ENCODE assay signal across 16 mouse cellular contexts in genomic region chr13:111980205-111980595, GRCm38 (mm10).
DNase-seq lines count a peak whose midpoint lies in the region; ATAC-seq and TF ChIP-seq lines count a peak whose summit lies in the region.
"Had no signal": no experiment of that assay in that cellular context is flagged by ENCODE, and none has a peak within 500 bp of the region (broad histone marks: within the 10 kb centered on the region; RNA-seq: fewer than 3 reads in every experiment).

No protein-coding gene starts in this region.

- H3K9me3 ChIP-seq in forebrain, embryonic 15.5 days = no peaks in the 10 kb centered on the region
- H3K9me3 ChIP-seq in midbrain, embryonic 13.5 days = 0 out of 2 replicates have a peak, but pooled peaks cover 3% of the 10 kb centered on the region
- H3K9me3 ChIP-seq: embryonic facial prominence, embryonic 13.5 days; neural tube, embryonic 12.5 days had no signal

- TF ChIP-seq CTCF in gastrocnemius, adult 2 months (IDR thresholded peaks at IDR 0.05) = no peak
- TF ChIP-seq CTCF in spleen, adult 2 months (IDR thresholded peaks at IDR 0.05; ENCODE audit: extremely low read depth, insufficient read depth, insufficient read length, insufficient replicate concordance) = no peak

- no peak for DNase-seq in gastrocnemius, adult 2 months
- no peak for DNase-seq in gastrocnemius, postnatal 25 days
- peak in 1 of 2 experiments; percentile 62 for DNase-seq in spleen, adult 2 months (ENCODE audit: low read depth in 1 of 2, low spot score in 2 of 2)
- DNase-seq in spleen, postnatal 36 days (ENCODE audit: low spot score in 2 of 2) = no peak
- peak; percentile 13 for DNase-seq in skeletal muscle tissue, adult 2 months (ENCODE audit: low read depth, low spot score)
- no peak for DNase-seq in ovary, postnatal 36 days (ENCODE audit: low spot score)
- DNase-seq: adrenal gland, postnatal 10 days; cerebellum, adult 8-10 months; right cerebral cortex, postnatal 14 days had no signal

- no peak overlapping the region for H3K9ac ChIP-seq in forebrain, embryonic 15.5 days (replicated peaks)
- no peak overlapping the region for H3K9ac ChIP-seq in midbrain, embryonic 13.5 days (replicated peaks)
- H3K9ac ChIP-seq: neural tube, embryonic 12.5 days had no signal

- 53% methylated on average over 12 of the region's 12 CpGs for WGBS in spleen, adult 2 months
- WGBS in forebrain, embryonic 15.5 days = 28% methylated on average over 12 of the region's 12 CpGs
- 90% methylated on average over 12 of the region's 12 CpGs for WGBS in midbrain, embryonic 13.5 days

- H3K4me1 ChIP-seq in spleen, adult 2 months (ENCODE audit: control insufficient read depth, insufficient read depth, insufficient read length) = peaks cover 28% of the 10 kb centered on the region
- peaks cover 24% of the 10 kb centered on the region for H3K4me1 ChIP-seq in forebrain, embryonic 15.5 days
- H3K4me1 ChIP-seq in midbrain, embryonic 13.5 days (replicated peaks) = 0 out of 2 replicates have a peak, but pooled peaks cover 4% of the 10 kb centered on the region
- H3K4me1 ChIP-seq: megakaryocyte, embryonic 14.5 days had no signal

- TF ChIP-seq POLR2A in spleen, adult 2 months (IDR thresholded peaks at IDR 0.05; ENCODE audit: low read depth, low read length) = no peak

- H3K4me2 ChIP-seq in forebrain, embryonic 15.5 days (replicated peaks) = peak overlapping the region; percentile 26
- no peak overlapping the region for H3K4me2 ChIP-seq in midbrain, embryonic 13.5 days (replicated peaks)
- H3K4me2 ChIP-seq: liver, embryonic 11.5 days; neural tube, embryonic 12.5 days had no signal

- H3K27me3 ChIP-seq in spleen, adult 2 months (ENCODE audit: control insufficient read depth, insufficient read depth, low read length) = no peaks in the 10 kb centered on the region
- no peaks in the 10 kb centered on the region for H3K27me3 ChIP-seq in forebrain, embryonic 15.5 days
- H3K27me3 ChIP-seq in midbrain, embryonic 13.5 days = no peaks in the 10 kb centered on the region
- H3K27me3 ChIP-seq: embryonic facial prominence, embryonic 13.5 days; megakaryocyte, embryonic 14.5 days; neural tube, embryonic 12.5 days had no signal

- peak; percentile 53 for ATAC-seq in forebrain, embryonic 15.5 days (replicated peaks)
- no peak for ATAC-seq in midbrain, embryonic 13.5 days

- intact Hi-C loops in gastrocnemius, adult 2 months (cut with DNase I) = no loop called here

- no peaks in the 10 kb centered on the region for H3K36me3 ChIP-seq in spleen, adult 2 months (ENCODE audit: control insufficient read depth, insufficient read depth, low read length)
- no peaks in the 10 kb centered on the region for H3K36me3 ChIP-seq in forebrain, embryonic 15.5 days
- H3K36me3 ChIP-seq in midbrain, embryonic 13.5 days = no peaks in the 10 kb centered on the region
- H3K36me3 ChIP-seq: embryonic facial prominence, embryonic 13.5 days; neural tube, embryonic 12.5 days had no signal

- H3K4me3 ChIP-seq in gastrocnemius, adult 2 months = peak overlapping the region; percentile 9; the same call in 1 of the 2 replicates
- no peak overlapping the region for H3K4me3 ChIP-seq in spleen, adult 2 months (ENCODE audit: extremely low read depth, insufficient read depth, insufficient read length)
- H3K4me3 ChIP-seq in forebrain, embryonic 15.5 days = no peak overlapping the region
- no peak overlapping the region for H3K4me3 ChIP-seq in midbrain, embryonic 13.5 days (replicated peaks)
- H3K4me3 ChIP-seq: embryonic facial prominence, embryonic 13.5 days; left cerebral cortex, adult 2 months; megakaryocyte, embryonic 14.5 days; neural tube, embryonic 12.5 days had no signal

- H3K27ac ChIP-seq in gastrocnemius, adult 2 months = peak overlapping the region; percentile 63
- H3K27ac ChIP-seq in spleen, adult 2 months (ENCODE audit: insufficient read depth, low read length) = peak overlapping the region; percentile 26
- H3K27ac ChIP-seq in forebrain, embryonic 15.5 days (replicated peaks) = no peak overlapping the region
- no peak overlapping the region for H3K27ac ChIP-seq in midbrain, embryonic 13.5 days
- H3K27ac ChIP-seq: left cerebral cortex, adult 2 months; neural tube, embryonic 12.5 days had no signal

Comparison
In these comparisons a context has a peak if more than half of its experiments do, and no peak if none do; other contexts are left out.
1. H3K27ac ChIP-seq: peak in gastrocnemius, adult 2 months (single experiment) and spleen, adult 2 months (single experiment); none in forebrain, embryonic 15.5 days (single experiment) and midbrain, embryonic 13.5 days (single experiment).